Mouse (Mus musculus) MEL (cell line): ENCODE results near the gene Renbp. TPM values are rescaled to one million over a fixed set of nuclear protein-coding genes. Genes with fewer than 3 reads are reported as not detected.
A peak's percentile ranks its signal among the peaks of the same experiment; 100 is the strongest.

ENCODE experiments used
- DNase-seq: peaks from one replicate; pipeline ENCODE4 v3.0.0; 2011; ENCODE audit warnings: low read depth, low spot score
- H3K27ac ChIP-seq: 2 replicates; pipeline ENCODE4 v1.5.1; 2012; ENCODE audit warnings: low read depth, mild to moderate bottlenecking, control low read depth, low read length, moderate library complexity; ENCODE audit not compliant: control insufficient read depth
- H3K27me3 ChIP-seq, 2 experiments: fragments of 150-350 bp in 1 of 2; sonication (generic) in 1 of 2; 2 replicates each; pipeline ENCODE4 v1.6.1; 2012; ENCODE audit warnings: low read length in 2 of 2, mild to moderate bottlenecking in 2 of 2, improper control_type of control experiment in 1 of 2, moderate library complexity in 1 of 2; ENCODE audit not compliant: insufficient read depth in 2 of 2, control insufficient read depth in 1 of 2
- H3K36me3 ChIP-seq, 2 experiments: 2 replicates each; pipeline ENCODE4 v1.6.1; 2012 to 2014; ENCODE audit warnings: low read length in 2 of 2, improper control_type of control experiment in 1 of 2, inconsistent platforms in 1 of 2, mild to moderate bottlenecking in 1 of 2; ENCODE audit not compliant: insufficient read depth in 2 of 2, control insufficient read depth in 1 of 2
- H3K4me1 ChIP-seq, 2 experiments: fragments of 150-350 bp in 1 of 2; sonication (generic) in 1 of 2; 2 replicates each; pipeline ENCODE4 v1.6.1; 2012; ENCODE audit warnings: low read length in 2 of 2, improper control_type of control experiment in 1 of 2, mild to moderate bottlenecking in 1 of 2; ENCODE audit not compliant: insufficient read depth in 2 of 2, control insufficient read depth in 1 of 2
- H3K4me3 ChIP-seq, 2 experiments: fragments of 150-350 bp in 1 of 2; sonication (generic) in 1 of 2; 2 replicates each; pipeline ENCODE4 v1.5.1; 2012; ENCODE audit warnings: low read depth in 2 of 2, low read length in 2 of 2, mild to moderate bottlenecking in 2 of 2, moderate library complexity in 2 of 2, control low read depth in 1 of 2, improper control_type of control experiment in 1 of 2; ENCODE audit not compliant: control insufficient read depth in 1 of 2, insufficient read depth in 1 of 2
- H3K79me2 ChIP-seq: 2 replicates; pipeline ENCODE4 v1.6.1; 2012; ENCODE audit warnings: mild to moderate bottlenecking, low read length, moderate library complexity; ENCODE audit not compliant: control insufficient read depth, poor library complexity, insufficient read depth
- H3K9ac ChIP-seq: 2 replicates; pipeline ENCODE4 v1.6.1; 2012; ENCODE audit warnings: low read depth, mild to moderate bottlenecking, control low read depth, low read length, moderate library complexity; ENCODE audit not compliant: control insufficient read depth, poor library complexity, severe bottlenecking
- H3K9me3 ChIP-seq: fragments of 150-350 bp; sonication (generic); replicated peaks from 2 replicates; pipeline ENCODE4 v1.6.1; 2012; ENCODE audit warnings: mild to moderate bottlenecking, low read length, improper control_type of control experiment, moderate library complexity; ENCODE audit not compliant: insufficient read depth
- BHLHE40 ChIP-seq: IDR thresholded peaks from 2 replicates; pipeline ENCODE4 v1.6.1; 2012; ENCODE audit warnings: low read depth, mild to moderate bottlenecking, inconsistent platforms, low read length, improper control_type of control experiment, borderline replicate concordance
- CHD1 ChIP-seq: IDR thresholded peaks from 2 replicates; pipeline ENCODE4 v1.6.1; 2012; ENCODE audit warnings: low read depth, mild to moderate bottlenecking, inconsistent platforms, low read length, improper control_type of control experiment
- CHD2 ChIP-seq: IDR thresholded peaks from 2 replicates; pipeline ENCODE4 v1.6.1; 2011; ENCODE audit warnings: low read length, improper control_type of control experiment
- CTCF ChIP-seq, 3 experiments: IDR thresholded peaks in 2 of 3; conservative IDR thresholded peaks in 1 of 3; 2 replicates each; pipeline ENCODE4 v1.5.1; 2011 to 2012; ENCODE audit warnings: low read length in 3 of 3, low read depth in 2 of 3, mild to moderate bottlenecking in 2 of 3, improper control_type of control experiment in 1 of 3, inconsistent platforms in 1 of 3, mixed read lengths in 1 of 3, moderate library complexity in 1 of 3; ENCODE audit not compliant: control insufficient read depth in 1 of 3, insufficient read depth in 1 of 3, poor library complexity in 1 of 3, severe bottlenecking in 1 of 3
- E2F4 ChIP-seq: IDR thresholded peaks from 2 replicates; pipeline ENCODE4 v1.6.1; 2011; ENCODE audit warnings: low read depth, low read length, improper control_type of control experiment, borderline replicate concordance
- ELF1 ChIP-seq: IDR thresholded peaks from 2 replicates; pipeline ENCODE4 v1.6.1; 2014; ENCODE audit warnings: low read depth, mild to moderate bottlenecking, inconsistent platforms, low read length, improper control_type of control experiment, moderate library complexity
- EP300 ChIP-seq, 2 experiments: IDR thresholded peaks; 2 replicates each; pipeline ENCODE4 v1.6.1; 2011; ENCODE audit warnings: improper control_type of control experiment in 2 of 2, low read length in 2 of 2, low read depth in 1 of 2, mild to moderate bottlenecking in 1 of 2
- ETS1 ChIP-seq: IDR thresholded peaks from 2 replicates; pipeline ENCODE4 v1.6.1; 2012; ENCODE audit warnings: low read depth, mild to moderate bottlenecking, inconsistent platforms, low read length, improper control_type of control experiment, moderate library complexity
- GABPA ChIP-seq: IDR thresholded peaks from 2 replicates; pipeline ENCODE4 v1.6.1; 2012; ENCODE audit warnings: low read depth, mild to moderate bottlenecking, inconsistent platforms, low read length, improper control_type of control experiment, moderate library complexity
- GATA1 ChIP-seq: IDR thresholded peaks from 2 replicates; pipeline ENCODE4 v1.6.1; 2011; ENCODE audit warnings: low read depth, low read length, improper control_type of control experiment
- HCFC1 ChIP-seq: IDR thresholded peaks from 2 replicates; pipeline ENCODE4 v1.6.1; 2012; ENCODE audit warnings: low read depth, mild to moderate bottlenecking, inconsistent platforms, low read length, improper control_type of control experiment, moderate library complexity
- JUND ChIP-seq: IDR thresholded peaks from 2 replicates; pipeline ENCODE4 v1.6.1; 2011; ENCODE audit warnings: low read depth, mild to moderate bottlenecking, improper control_type of control experiment, low read length
- KAT2A ChIP-seq: conservative IDR thresholded peaks from 2 replicates; pipeline ENCODE4 v1.6.1; 2012; ENCODE audit warnings: low read depth, low read length, improper control_type of control experiment, inconsistent platforms
- MAFK ChIP-seq: IDR thresholded peaks from 2 replicates; pipeline ENCODE4 v1.6.1; 2011; ENCODE audit warnings: low read depth, mild to moderate bottlenecking, low read length, improper control_type of control experiment, borderline replicate concordance
- MAZ ChIP-seq: IDR thresholded peaks from 2 replicates; pipeline ENCODE4 v1.6.1; 2012; ENCODE audit warnings: low read depth, mild to moderate bottlenecking, inconsistent platforms, low read length, improper control_type of control experiment
- MEF2A ChIP-seq: IDR thresholded peaks from 2 replicates; pipeline ENCODE4 v1.6.1; 2014; ENCODE audit warnings: low read depth, mild to moderate bottlenecking, inconsistent platforms, low read length, improper control_type of control experiment; ENCODE audit not compliant: poor library complexity, insufficient replicate concordance, severe bottlenecking; ENCODE audit errors: extremely low read depth
- MXI1 ChIP-seq: IDR thresholded peaks from 2 replicates; pipeline ENCODE4 v1.6.1; 2011; ENCODE audit warnings: mild to moderate bottlenecking, low read depth, low read length, improper control_type of control experiment
- MYB ChIP-seq: IDR thresholded peaks from 2 replicates; pipeline ENCODE4 v1.6.1; 2011; ENCODE audit warnings: mild to moderate bottlenecking, low read depth, low read length, improper control_type of control experiment
- MYC ChIP-seq: IDR thresholded peaks from 2 replicates; pipeline ENCODE4 v1.6.1; 2011; ENCODE audit warnings: low read depth, mild to moderate bottlenecking, low read length, improper control_type of control experiment, moderate library complexity
- NELFE ChIP-seq: IDR thresholded peaks from 2 replicates; pipeline ENCODE4 v1.6.1; 2011; ENCODE audit warnings: low read depth, low read length, improper control_type of control experiment
- NRF1 ChIP-seq: IDR thresholded peaks from 2 replicates; pipeline ENCODE4 v1.6.1; 2014; ENCODE audit warnings: low read depth, mild to moderate bottlenecking, inconsistent platforms, low read length, improper control_type of control experiment, moderate library complexity; ENCODE audit not compliant: poor library complexity, insufficient read depth, severe bottlenecking
- POLR2A ChIP-seq, 2 experiments: IDR thresholded peaks; 2 replicates each; pipeline ENCODE4 v1.6.1; 2011 to 2012; ENCODE audit warnings: low read length in 2 of 2, mild to moderate bottlenecking in 2 of 2, control low read depth in 1 of 2, improper control_type of control experiment in 1 of 2, low read depth in 1 of 2, moderate library complexity in 1 of 2; ENCODE audit not compliant: control insufficient read depth in 1 of 2, insufficient read depth in 1 of 2, poor library complexity in 1 of 2
- POLR2AphosphoS2 ChIP-seq: IDR thresholded peaks from 2 replicates; pipeline ENCODE4 v1.6.1; 2011; ENCODE audit warnings: low read length, improper control_type of control experiment
- POLR2AphosphoS5 ChIP-seq: IDR thresholded peaks from 2 replicates; pipeline ENCODE4 v1.6.1; 2012; ENCODE audit warnings: low read depth, borderline replicate concordance, mild to moderate bottlenecking, inconsistent platforms, low read length, moderate library complexity, mixed read lengths
- RAD21 ChIP-seq: IDR thresholded peaks from 2 replicates; pipeline ENCODE4 v1.6.1; 2011; ENCODE audit warnings: mild to moderate bottlenecking, low read depth, low read length, improper control_type of control experiment
- RCOR1 ChIP-seq: IDR thresholded peaks from 2 replicates; pipeline ENCODE4 v1.6.1; 2012; ENCODE audit warnings: low read depth, mild to moderate bottlenecking, inconsistent platforms, low read length, improper control_type of control experiment
- SIN3A ChIP-seq: IDR thresholded peaks from 2 replicates; pipeline ENCODE4 v1.6.1; 2012; ENCODE audit warnings: low read length, improper control_type of control experiment, inconsistent platforms
- SMC3 ChIP-seq: IDR thresholded peaks from 2 replicates; pipeline ENCODE4 v1.6.1; 2011; ENCODE audit warnings: low read depth, low read length, improper control_type of control experiment
- TAL1 ChIP-seq: IDR thresholded peaks from 2 replicates; pipeline ENCODE4 v1.6.1; 2012; ENCODE audit warnings: mild to moderate bottlenecking, inconsistent platforms, low read length, moderate library complexity, mixed read lengths
- TBP ChIP-seq: IDR thresholded peaks from 2 replicates; pipeline ENCODE4 v1.8.0; 2011; ENCODE audit warnings: low read depth, low read length, improper control_type of control experiment
- TCF12 ChIP-seq: IDR thresholded peaks from 2 replicates; pipeline ENCODE4 v1.6.1; 2014; ENCODE audit warnings: low read depth, mild to moderate bottlenecking, inconsistent platforms, low read length, improper control_type of control experiment, moderate library complexity
- UBTF ChIP-seq: IDR thresholded peaks from 2 replicates; pipeline ENCODE4 v1.6.1; 2012; ENCODE audit warnings: low read depth, mild to moderate bottlenecking, inconsistent platforms, low read length, improper control_type of control experiment, moderate library complexity, borderline replicate concordance; ENCODE audit not compliant: insufficient read depth
- USF1 ChIP-seq: IDR thresholded peaks from 2 replicates; pipeline ENCODE4 v1.6.1; 2014; ENCODE audit warnings: low read depth, mild to moderate bottlenecking, inconsistent platforms, low read length, improper control_type of control experiment, moderate library complexity
- ZKSCAN1 ChIP-seq: IDR thresholded peaks from 2 replicates; pipeline ENCODE4 v1.6.1; 2012; ENCODE audit warnings: low read depth, mild to moderate bottlenecking, inconsistent platforms, low read length, improper control_type of control experiment, moderate library complexity
- ZMIZ1 ChIP-seq: IDR thresholded peaks from 2 replicates; pipeline ENCODE4 v1.6.1; 2012; ENCODE audit warnings: low read depth, mild to moderate bottlenecking, inconsistent platforms, low read length, improper control_type of control experiment, moderate library complexity
- ZNF384 ChIP-seq: IDR thresholded peaks from 2 replicates; pipeline ENCODE4 v1.6.1; 2012; ENCODE audit warnings: low read depth, mild to moderate bottlenecking, inconsistent platforms, low read length, improper control_type of control experiment
- polyA plus RNA-seq, 2 experiments: library from polyadenylated mRNA; stranded (reverse) in 1 of 2; unstranded in 1 of 2; fragments of >175 nt in 1 of 2; fragments of >200 nt in 1 of 2; gene quantifications; 2 replicates each; pipeline versions ENCODE4 v1.2.1 to v1.2.4; 2012; ENCODE audit warnings: low replicate concordance in 2 of 2, low read depth in 1 of 2; ENCODE audit not compliant: insufficient read length in 2 of 2, insufficient read depth in 1 of 2, missing spikeins in 1 of 2
- total RNA-seq: library from RNA; depleted of rRNA; stranded (reverse); fragments of 300-350 nt; gene quantifications from 2 replicates; pipeline ENCODE4 v1.2.3, GENCODE M21; 2012; rRNA removed

Renbp gene
- total RNA-seq = 18.8 and 22.7 TPM in 2 replicates
- polyA plus RNA-seq = 10 to 100 TPM in 1 of 2 experiments, not detected in 1; 38.0 TPM

GRCm38 (mm10) chrX:73930402-73931062 is at the start of gene Renbp:
Gene Renbp (minus strand): TSS chrX:73930850.
- no peaks in the 10 kb centered on the region for H3K36me3 ChIP-seq
- no peaks in the 10 kb centered on the region for H3K9me3 ChIP-seq
- H3K4me3 ChIP-seq = peak within 1 kb of the TSS; percentile 68 to 73
- peak within 1 kb of the TSS; percentile 73 for H3K9ac ChIP-seq
- DNase-seq = peak; percentile 88
- H3K4me1 ChIP-seq = peaks cover 0 to 7% of the 10 kb centered on the region in 2 experiments; a peak in 2 of 4 replicates
- H3K27me3 ChIP-seq = no peaks in the 10 kb centered on the region
- H3K27ac ChIP-seq = peak within 1 kb of the TSS; percentile 46
- no peaks in the 10 kb centered on the region for H3K79me2 ChIP-seq
- TF ChIP-seq NRF1 (no peak), POLR2AphosphoS2 (no peak), MAFK (no peak), JUND (no peak), MAZ (no peak), ETS1 (peak; percentile 42; the same call in 1 of the 2 replicates), EP300 (IDR thresholded peaks at IDR 0.05; ENCODE audit: low read depth in 1 of 2, low read length in 2 of 2) (no peak), SIN3A (peak; percentile 31; the same call in 1 of the 2 replicates), ELF1 (no peak), UBTF (no peak), ZKSCAN1 (no peak), MYB (no peak), TCF12 (no peak), POLR2A (IDR thresholded peaks at IDR 0.05; ENCODE audit: control insufficient read depth in 1 of 2, insufficient read depth in 1 of 2, low read depth in 1 of 2, low read length in 2 of 2, poor library complexity in 1 of 2) (peak in 1 of 2 experiments; percentile 55; a peak in 2 of 4 replicates), GATA1 (no peak), POLR2AphosphoS5 (no peak), MYC (no peak), MEF2A (no peak), E2F4 (no peak), GABPA (no peak), RAD21 (peak; percentile 8), KAT2A (no peak), USF1 (peak; percentile 84), MXI1 (no peak), TBP (0 out of 2 replicates have a peak, but pooled peaks have one; percentile 16), CHD1 (no peak), TAL1 (no peak), CHD2 (no peak), BHLHE40 (peak; percentile 83; the same call in 1 of the 2 replicates), HCFC1 (peak; percentile 43; the same call in 1 of the 2 replicates), ZMIZ1 (no peak), CTCF (IDR thresholded peaks at IDR 0.05 in 2 of 3, conservative IDR thresholded peaks at IDR 0.05 in 1 of 3; ENCODE audit: control insufficient read depth in 1 of 3, insufficient read depth in 1 of 3, low read depth in 2 of 3, low read length in 3 of 3, poor library complexity in 1 of 3, severe bottlenecking in 1 of 3) (peak in 2 of 3 experiments; percentile 14 to 28; a peak in 2 of 6 replicates), NELFE (peak; percentile 33; the same call in 1 of the 2 replicates), RCOR1 (no peak), SMC3 (0 out of 2 replicates have a peak, but pooled peaks have one; percentile 20), ZNF384 (no peak)
